Mouse (Mus musculus) cerebellum, adult 9-10 months (tissue): Measurements from ENCODE around the gene Kcnq2.
A peak's percentile ranks its signal among the peaks of the same experiment; 100 is the strongest.

Experiments
- DNase-seq: peaks from one replicate; pipeline ENCODE4 v3.0.0; 2022

The Kcnq2 gene

DNA sequence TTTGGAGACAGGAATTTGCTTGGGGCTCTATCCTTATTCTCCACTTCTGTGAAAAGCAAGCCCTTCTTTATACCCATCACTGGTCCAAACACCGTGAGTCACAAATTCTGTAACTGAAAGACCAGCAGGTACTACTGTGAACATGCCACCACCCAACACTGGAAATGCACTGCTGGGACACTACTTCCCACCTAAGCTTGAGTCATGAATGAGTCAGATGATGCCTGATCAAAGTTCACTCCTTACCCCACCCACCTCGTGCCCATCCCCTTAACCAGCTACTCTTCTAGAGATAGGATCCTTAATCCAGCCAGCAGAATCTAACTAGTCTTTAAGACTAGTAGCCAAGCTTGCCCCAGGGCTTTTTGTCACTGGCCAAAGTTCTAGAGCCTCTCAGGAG lies 35.0 kb downstream of the Kcnq2 start:
- no peak for DNase-seq

DNA sequence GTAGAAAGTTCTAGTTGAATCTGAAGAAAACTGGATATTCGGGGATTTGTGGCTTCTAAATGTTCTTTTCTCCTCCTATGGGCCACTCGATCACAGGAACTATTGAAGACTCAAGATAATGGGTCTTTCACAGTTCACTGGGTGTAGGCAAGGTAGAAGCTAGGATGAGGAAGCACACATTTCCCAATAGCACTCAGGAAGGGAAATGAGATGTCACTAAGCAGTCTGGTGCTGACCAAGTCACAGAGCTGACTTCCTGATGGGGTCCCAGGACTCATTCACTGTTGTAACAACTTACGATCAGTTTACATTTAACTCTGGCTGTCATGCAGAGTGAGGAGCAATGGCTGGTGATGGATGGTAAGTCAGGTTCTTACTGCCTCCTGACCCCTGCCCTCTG lies 45.0 kb downstream of the Kcnq2 start:
- DNase-seq: no peak

DNA sequence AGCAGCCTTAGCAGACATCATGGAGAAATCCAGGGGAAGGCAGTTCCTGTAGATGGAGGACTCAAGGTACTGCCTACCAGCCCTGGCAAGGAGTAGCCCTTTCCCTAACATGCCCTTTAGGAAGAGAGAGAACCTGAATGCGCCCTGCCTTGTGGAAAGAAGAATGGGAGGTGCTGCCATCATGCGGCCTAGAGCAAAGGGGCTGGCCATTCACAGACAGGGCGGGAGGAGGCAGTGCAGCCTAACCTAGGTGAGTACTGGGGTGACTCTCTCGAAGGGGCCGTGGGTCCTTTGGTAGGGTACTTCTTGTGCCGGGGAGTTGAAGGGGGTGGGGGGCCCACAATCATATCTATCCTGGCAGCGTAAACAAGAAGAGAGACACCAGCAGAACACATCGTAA lies 50.1 kb downstream of the Kcnq2 start:
- no peak for DNase-seq

DNA sequence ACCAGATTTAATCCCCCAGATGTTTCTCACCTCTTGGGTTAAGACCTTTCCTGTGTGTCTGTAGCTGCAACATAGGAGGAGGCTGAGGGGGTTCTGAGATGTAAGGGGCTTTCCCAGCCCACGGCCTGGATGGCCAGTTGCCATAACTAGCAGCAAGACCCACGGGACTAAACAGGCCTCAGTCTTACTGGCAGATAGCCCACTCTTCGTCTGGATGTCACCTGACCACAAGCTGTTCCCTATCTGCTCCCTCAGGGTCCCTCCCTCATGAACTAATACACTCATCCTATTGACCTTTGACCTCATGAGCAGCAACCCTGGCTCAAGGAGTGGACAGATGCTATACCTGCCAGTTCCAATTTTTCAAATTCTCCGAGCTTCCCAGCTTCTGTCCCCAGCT lies 51.2 kb downstream of the Kcnq2 start:
- DNase-seq: no peak

DNA sequence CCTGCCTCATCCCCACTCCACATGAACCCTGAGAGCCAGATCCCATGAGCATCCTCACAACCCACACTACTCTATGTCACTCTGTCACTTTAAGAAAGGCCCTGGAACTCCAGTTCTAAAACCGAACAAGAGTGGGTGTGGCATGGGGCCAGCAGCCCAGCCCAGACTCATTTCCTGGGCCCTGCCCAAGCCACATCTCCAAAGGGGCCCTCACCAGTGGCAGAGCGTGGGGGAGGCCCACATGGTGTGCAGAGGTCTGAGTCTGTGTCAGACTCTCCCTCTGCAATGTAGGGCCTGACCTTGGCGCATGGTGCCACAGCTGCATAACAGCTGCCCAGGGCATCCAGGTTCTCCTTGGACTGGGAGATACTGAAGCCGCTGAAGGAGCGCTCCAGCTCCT lies 54.2 kb downstream of the Kcnq2 start:
- DNase-seq: no peak

DNA sequence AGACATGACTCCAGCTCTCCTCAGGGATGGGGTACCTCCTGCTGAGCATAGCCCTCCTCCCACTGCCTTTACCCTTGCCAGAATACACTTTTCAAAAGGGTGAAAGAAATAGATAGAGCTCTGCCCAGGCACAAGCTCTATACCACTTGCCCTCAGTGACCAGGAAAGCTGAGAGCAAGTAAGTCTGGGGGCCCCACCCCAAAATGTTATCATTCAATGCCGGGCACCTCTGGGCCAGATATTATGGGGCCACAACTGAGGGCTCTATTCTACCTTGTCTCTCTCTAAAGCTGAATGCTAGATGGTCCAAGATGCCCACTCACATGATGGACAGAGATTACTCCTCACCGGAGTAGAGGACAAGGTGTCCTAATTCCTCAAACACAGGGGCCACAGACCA lies 55.6 kb downstream of the Kcnq2 start:
- DNase-seq: no peak

DNA sequence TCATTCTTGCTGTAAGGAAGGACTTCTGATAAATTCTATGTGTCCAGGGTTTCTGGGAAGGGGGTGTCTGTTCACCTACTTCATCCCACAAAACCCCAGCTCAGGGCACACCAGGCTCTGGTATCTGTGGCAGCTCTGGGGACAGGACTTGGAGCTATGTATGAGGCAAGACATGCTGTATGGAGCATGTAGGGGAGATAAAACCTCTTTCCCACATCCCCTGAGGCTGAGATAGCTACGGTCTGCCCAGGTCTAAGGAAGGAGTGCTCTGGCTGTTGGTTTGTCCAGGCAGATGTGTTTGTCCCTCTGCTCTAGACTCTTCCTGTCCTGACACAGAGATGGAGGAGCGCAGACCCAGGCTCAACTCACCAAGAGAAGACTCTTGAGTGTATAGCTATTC lies 56.2 kb downstream of the Kcnq2 start:
- DNase-seq: no peak

DNA sequence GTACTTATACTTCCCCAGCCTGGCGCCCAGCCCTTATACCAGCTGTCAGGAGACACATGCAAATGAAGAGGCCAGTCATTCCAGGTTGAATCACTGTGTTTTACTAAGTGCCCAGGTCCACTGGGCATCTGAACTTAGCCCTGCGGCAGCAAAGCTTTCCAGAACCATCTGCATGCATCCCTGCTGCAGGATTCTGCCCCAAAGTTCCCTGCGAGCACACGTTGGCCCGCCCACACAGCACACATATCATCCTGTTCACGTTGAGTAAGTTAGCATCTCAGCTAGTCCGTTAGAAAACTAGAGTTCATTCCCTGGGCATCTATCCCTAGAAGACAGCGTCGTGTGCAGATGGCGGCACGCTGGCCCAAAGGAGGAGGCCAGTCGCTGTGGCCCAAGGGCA lies 59.6 kb downstream of the Kcnq2 start:
- DNase-seq: no peak

DNA sequence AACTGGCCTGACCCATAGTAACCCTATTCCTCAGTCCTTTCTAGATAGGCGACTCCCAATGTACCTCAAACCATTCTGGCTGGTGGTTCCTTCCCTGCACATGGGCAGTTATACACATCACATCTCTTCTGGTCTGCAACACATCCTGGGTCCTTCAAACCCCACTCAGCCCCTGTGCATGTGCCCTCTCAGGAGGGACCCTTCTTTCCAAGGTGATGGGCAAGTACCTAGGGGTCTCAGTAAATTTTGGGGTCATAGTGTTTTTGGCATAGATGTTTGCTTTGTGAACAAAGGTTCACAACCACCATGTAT lies 62.7 kb downstream of the Kcnq2 start:
- no peak for DNase-seq

DNA sequence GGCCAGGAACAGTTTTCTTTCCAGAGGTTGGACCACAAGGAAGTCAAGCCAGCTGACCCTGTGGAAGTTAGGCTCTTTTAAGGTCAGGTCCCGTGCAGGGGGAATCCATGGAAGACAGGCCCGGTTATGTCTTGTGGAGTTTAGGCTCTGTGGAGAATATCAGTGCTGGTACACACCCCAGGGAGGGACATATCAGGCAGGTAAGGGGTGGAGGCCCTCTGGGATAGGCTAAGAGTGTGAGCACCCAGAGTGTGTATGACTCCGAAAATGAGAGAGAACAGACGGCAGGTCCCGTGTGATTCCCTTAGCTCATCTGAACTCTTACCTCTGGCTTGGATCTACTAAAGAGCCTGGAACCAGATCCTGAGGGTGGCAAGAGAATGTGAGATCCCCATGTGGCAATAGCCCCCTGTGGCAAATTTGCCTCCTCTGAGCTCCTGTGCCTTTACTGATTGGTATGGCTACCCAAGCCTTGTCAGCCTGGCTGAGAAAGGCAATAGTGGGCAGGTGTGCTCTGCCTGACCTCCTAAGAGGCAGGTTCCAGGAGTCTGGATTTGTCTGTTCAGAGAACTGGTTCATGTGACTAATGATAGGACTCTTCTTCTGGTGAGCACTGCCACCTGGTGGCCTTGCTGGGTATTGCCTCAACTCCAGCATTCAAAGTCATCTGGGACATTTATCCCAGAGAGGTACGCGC lies 63.2 kb downstream of the Kcnq2 start:
- peak; percentile 92 for DNase-seq

DNA sequence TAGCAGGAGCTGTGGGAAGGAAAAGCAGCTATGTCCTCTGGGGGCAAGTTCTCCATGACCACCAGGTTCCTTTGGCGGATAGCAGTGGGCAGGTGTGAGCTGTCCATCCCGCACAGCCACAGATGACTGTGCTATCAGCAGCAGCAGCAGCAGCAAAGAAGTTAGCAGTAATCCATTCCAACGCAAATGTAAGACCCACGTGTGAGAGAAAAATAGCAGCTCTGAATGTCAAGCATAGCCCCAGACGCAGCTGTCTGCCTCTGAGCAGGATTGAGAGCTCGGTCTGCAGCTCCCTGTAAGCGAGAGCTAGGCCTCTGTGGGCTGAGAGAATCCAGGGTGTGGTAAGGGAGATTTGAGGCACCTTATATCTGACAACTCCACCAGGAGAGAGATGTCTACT lies 65.0 kb downstream of the Kcnq2 start:
- no peak for DNase-seq

DNA sequence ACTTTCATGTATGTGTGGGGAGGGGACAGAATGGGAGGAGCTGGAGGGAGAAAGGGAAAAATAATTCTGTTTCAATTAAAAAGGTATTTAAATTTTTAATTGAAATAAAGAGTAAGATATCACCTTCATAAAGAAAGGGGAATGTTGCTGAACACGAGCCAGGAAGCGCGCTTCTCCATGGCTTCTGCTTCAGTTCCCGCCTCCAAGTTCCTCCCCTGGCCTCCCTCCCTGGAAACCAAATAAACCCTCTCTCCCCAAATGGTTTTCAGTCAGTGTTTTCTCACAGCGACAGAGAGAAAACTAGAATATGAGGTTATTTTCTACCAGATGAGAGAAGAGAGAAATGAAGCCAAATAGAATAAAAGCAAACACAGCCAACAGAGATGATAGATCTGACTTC lies 66.6 kb downstream of the Kcnq2 start:
- no peak for DNase-seq

DNA sequence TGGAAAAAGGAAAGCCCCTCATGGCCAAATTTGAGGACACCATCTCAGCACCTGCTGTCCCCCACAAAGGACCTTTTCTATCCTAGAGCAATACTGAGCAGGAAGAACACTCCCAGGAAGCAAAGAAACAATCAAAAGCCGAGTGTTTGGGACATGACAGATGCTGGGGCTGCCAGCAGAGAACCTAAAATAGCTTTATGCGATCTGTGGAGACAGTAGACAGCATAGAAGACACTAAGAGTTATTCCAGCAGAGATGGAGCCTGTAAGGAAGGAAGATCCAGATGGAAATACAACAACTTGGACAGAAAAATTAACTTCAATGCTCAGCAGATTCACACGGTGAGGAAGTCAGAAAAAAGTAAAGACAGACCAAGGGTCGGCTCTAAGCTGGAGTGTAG lies 69.3 kb downstream of the Kcnq2 start:
- no peak for DNase-seq

DNA sequence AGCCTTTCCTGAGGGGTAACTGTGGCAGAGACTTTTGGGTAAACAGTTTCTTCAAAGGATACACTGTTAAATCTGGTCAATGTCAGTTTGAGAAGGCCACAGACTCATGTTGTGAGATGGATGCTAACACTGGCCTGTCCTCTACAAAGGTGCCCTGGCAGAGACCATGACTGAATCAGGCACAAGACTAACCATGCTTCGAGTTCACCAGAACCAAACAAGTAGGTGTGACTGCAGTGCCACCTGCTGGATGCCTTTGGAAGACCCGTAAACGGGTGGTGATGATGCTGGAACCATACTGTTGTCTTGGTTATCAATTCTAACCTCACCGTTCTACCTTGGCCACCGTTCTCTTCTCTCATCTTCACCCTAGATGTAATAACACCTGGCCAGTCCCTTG lies 75.0 kb downstream of the Kcnq2 start:
- DNase-seq: peak; percentile 90

DNA sequence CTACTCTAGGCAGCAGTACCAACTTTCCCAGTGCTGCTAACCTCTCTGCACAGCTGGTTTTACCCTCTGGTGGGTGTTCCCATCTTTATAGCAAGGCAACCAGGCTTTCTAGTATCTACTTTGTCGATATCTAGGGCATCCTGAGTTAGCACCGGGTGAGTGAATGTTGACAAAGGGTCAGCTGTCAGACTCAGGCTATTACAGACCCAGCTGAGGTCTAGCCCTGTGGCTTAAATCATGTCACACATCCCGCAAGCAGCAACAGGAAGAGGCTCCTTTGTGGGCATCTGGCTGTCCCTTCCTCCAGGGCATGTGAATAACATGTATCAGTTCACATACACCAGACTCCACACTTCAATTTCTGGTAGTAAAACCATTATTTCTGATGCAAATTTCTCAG lies 76.9 kb downstream of the Kcnq2 start:
- DNase-seq: no peak

DNA sequence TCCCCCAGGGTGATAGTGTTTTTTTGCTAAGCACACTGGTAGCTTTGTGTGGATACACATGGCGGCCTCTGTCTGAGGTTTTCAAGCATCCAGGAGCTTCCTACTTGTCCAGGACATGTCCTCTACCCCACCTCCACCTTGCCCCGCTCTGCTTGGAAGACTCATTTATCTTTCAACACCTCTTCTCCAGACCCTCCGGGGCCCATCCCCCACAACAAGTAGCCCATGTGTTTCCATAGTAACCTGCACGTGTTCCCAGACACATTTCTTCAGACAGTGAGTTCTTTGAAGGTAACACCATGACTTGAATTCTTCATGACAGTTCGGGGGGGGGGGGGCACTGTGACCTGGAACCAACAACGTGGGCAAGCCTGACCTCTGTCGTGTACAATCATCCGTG lies 77.8 kb downstream of the Kcnq2 start:
- no peak for DNase-seq

DNA sequence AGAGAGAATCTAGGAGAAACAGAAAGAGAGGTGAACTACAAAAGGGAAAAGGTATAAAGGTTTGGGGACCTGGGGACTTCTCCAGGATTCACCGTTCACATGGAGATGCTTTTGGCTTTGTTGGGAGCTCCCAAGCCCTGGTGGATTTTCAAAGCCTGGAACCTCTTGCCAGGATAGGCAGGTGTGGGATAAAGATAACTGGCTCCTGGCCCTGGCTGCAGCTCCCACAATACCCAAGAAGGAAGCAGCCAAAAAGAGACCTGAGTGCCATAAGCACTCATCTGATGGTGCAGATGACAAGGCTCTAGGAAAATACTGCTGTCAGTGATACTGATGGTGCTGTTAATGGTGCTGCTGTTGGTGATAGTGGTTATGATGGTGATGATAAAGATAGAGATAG lies 82.9 kb downstream of the Kcnq2 start:
- peak; percentile 72 for DNase-seq

DNA sequence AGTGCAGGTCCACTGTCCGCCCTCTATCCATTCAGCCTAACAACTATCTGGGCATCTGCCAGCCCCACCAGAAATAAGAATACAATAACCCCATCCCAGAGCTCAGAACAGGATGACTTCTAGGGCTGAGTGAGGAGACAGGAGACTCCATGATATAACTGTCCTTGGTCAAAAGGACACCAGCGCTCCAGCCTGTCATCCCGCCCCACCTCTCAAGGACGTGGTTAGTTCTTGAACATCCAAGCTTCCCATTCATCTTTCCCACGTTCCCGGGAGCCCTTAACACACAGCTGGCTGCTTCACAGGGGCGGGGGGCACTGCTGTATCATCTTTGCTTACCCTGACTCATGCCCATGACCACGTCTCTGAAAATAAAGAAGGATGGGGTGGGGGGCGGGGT lies 86.1 kb downstream of the Kcnq2 start:
- DNase-seq: no peak

DNA sequence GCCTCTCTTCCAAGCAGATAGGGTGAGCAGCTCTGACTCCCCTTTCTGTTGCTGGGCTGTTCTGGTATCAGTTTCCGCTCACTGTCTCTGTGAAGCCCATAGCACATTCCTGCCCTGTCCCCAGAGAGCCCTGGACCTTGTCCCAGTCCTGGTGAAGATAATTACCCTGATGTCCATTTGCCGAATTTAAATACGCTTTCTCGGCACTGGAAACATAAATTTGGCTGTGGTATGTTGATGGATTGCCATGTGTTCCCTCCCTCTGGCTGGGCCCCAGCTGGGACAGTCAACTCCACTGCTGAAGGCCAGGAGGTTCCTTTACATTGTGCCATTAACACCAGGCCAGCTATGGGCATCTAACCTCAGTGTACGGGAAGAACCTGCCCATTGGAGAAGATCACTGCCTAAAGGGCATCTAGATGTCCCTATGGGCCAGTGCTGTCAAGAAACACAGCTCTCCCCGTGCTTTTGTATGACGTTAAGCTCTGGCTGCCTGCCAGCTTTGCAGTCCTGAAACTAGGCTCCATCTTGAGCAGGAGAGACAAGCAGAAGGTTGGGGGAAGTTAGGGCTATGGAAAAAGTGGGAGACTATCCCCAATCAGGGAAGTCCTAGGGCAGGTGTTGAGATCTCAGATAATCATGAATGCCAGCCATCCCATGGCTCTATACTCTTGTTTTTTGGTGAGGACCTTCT lies 86.7 kb downstream of the Kcnq2 start:
- peak; percentile 74 for DNase-seq

DNA sequence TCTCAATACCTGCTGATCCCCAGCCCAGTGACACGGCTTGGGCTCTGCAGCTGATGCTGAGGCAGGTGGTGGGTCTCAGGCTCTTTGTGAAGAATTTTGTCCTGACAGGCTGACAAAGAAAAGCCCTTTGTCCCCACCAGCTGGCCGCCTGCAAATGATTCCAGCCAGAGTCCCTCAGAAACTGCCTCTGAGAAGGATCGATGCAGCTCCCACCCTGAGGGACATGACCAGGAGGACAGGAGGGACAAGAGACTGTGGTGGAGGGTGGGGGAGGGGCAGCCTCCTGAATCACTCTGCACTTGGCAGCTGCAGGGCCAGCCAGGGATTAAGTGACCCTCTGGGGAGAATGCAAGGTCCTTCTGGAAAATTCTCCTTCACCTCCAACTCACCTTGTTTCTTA lies 91.1 kb downstream of the Kcnq2 start:
- DNase-seq: no peak

DNA sequence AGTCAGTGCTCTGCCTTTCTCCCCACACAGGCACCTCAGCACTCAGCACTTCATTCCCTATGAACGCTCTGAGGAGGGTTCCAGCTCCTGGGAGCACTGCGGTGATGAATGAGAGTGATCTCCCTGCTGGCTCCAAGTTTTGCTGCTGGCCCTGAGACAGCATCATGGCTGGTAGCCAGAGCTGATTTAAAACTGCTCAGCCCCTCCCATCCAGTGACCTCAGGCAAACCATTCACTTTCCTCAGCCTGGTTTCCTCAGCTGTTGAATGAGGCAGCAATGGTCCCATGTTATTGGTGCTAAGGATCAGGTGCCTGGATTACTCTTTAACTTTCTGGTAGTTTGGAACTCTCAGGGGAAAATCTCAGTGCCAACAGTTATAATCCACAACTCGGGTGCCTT lies 91.7 kb downstream of the Kcnq2 start, which contains the start of gene Chrna4:
Gene Chrna4, minus strand, starts transcription at position 110 of the 400 bp plus-strand sequence.
- no peak for DNase-seq

DNA sequence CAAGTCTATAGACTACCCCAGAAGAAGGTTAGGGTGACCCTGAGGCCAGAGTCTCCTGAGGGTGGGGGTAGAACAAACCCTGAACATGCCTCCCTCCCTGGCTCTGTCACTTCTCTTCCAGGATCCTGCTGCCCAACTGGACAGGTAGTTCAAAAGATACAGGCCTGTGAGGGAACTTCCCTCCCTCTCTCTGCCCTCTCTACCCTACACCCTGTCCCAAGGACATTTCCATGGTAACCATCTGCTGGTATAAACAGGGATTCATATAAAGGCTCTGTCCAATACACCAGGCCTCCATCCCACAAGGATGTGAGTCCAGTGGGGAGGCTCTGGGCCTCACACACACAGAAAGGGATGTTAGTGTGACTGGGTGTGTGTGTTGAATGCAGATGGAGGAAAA lies 92.7 kb downstream of the Kcnq2 start:
- DNase-seq: no peak

DNA sequence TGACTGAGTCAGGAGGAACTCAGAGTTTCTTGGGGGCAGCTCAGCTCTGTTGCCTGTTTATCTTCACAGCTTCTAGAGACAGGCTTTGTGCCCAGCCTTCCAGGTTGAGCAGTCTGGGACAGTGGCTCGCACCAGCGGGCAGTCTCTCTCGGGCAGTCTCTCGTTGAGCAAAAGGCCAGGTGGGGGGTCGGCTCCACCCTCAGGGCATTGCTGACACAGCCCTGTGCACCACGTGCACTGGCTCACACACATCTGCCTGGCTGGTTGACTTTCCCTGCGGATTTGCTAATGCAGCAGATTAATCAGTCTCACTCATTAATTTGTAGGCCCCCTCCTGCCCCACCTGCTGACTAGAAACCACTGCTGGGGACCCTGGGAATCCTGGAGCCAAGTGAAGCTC lies 93.2 kb downstream of the Kcnq2 start:
- DNase-seq: no peak

DNA sequence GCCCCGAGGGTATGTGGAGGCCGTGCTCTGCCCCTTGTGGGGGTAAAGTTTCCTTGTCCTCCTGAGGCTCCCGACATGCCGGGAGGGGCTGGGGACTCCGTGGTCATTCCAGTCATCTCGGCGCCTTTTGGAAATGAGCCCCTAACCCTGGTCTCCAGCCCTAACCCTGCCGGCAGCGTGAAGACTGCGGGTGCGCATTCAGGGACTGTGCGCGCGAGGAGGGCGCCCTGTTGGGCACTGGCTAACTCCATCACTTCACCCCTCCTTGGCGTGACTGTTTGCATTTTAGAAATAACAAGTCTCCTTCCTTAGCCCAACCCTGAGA lies 95.8 kb downstream of the Kcnq2 start:
- DNase-seq: no peak

DNA sequence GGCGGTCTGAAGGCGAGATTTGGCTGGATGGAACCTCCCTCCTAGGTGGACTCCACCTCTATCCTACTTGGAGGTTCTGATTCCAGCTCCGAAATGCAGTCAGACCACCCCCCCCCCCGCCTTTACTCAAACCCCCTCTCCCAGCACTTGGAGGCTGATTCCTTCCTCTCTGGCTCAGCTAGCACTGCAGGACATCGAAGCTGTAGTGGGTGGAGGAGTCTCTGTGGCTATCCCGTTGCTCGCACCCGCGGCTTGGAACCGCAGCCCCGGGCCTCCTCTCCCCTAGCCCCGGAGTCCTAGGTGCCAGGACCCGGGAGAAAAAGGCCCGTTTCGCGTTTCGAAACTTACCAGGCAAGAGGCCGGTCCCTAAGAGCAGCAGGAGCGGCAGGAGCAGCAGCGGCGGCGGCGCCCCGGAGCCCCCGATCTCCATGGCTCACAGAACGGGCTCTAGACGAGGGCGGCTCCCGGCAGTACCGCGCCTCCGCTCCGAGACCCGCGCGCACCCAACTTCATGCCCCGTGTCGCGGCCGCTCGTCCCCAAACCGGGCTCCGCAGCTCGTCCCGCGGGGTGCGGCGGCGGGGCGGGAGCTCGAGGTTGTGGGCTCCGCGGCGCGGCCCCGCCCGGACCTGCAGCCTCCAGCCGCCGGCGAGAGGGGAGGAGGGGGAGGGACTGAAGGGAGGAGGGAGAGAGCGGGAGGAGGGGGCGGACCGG lies 96.3 kb downstream of the Kcnq2 start:
- DNase-seq: no peak
